Mouse (Mus musculus): ENCODE data around the gene Tmc4. TPM values are rescaled to one million over a fixed set of nuclear protein-coding genes. Genes with fewer than 3 reads are reported as not detected.

Gene Tmc4
- total RNA-seq, 2 experiments from 2014 or later: 0.45 to 0.83 TPM

- intact Hi-C loops (cut with DNase I): loop anchor here (1.0 to 5.0 kb wide), 2 partner anchors 18 to 46 kb away; partner anchors contain the start of genes Mboat7 and Tsen34
- no peak for DNase-seq (ENCODE audit: low spot score)
Observed at GRCm38 (mm10) chr7:3646641-3647040, 30.7 kb downstream of the Tmc4 start.

GRCm38 (mm10) chr7:3646188-3646587 lies 31.2 kb downstream of the Tmc4 start:
- intact Hi-C loops (cut with DNase I): loop anchor here (1.0 to 5.0 kb wide), 2 partner anchors 18 to 46 kb away; partner anchors contain the start of genes Mboat7 and Tsen34
- no peak for DNase-seq (ENCODE audit: low spot score)

- no peak for DNase-seq (ENCODE audit: low spot score)
Observed at GRCm38 (mm10) chr7:3645488-3646025, 31.8 kb downstream of the Tmc4 start.

GRCm38 (mm10) chr7:3644672-3645487 lies 32.5 kb downstream of the Tmc4 start, which contains the start of gene Cnot3:
Gene Cnot3, plus strand, starts transcription at chr7:3645268.
- DNase-seq (ENCODE audit: low spot score): peak; percentile 99
- intact Hi-C loops (cut with DNase I): loop anchor here (5.0 kb wide), 1 partner anchor 47 kb away; the partner anchor contains the start of genes Mboat7 and Tsen34

More at GRCm38 (mm10) chr7:3645488-3646025, 31.8 kb downstream of the Tmc4 start:
- intact Hi-C loops (cut with DNase I): loop anchor here (1.0 to 5.0 kb wide), 2 partner anchors 19 to 47 kb away; partner anchors contain the start of genes Mboat7 and Tsen34

GRCm38 (mm10) chr7:3644348-3644671 lies 33.0 kb downstream of the Tmc4 start:
- no peak for DNase-seq (ENCODE audit: low spot score)
- intact Hi-C loops (cut with DNase I): no loop called here

GRCm38 (mm10) chr7:3643843-3644242 lies 33.5 kb downstream of the Tmc4 start:
- intact Hi-C loops (cut with DNase I): no loop called here
- no peak for DNase-seq (ENCODE audit: low spot score)

- no peak for DNase-seq (ENCODE audit: low spot score)
- intact Hi-C loops (cut with DNase I): no loop called here
Observed at GRCm38 (mm10) chr7:3643412-3643811, 33.9 kb downstream of the Tmc4 start.

- DNase-seq (ENCODE audit: low spot score): no peak
- intact Hi-C loops (cut with DNase I): no loop called here
Observed at GRCm38 (mm10) chr7:3630478-3630815, 46.9 kb downstream of the Tmc4 start.

- DNase-seq (ENCODE audit: low spot score): peak; percentile 85
- intact Hi-C loops (cut with DNase I): no loop called here
Observed at GRCm38 (mm10) chr7:3629543-3630477, 47.5 kb downstream of the Tmc4 start, which contains the start of the genes Tfpt and Prpf31. Gene Tfpt, minus strand, starts transcription at chr7:3629929. Gene Prpf31, plus strand, starts transcription at chr7:3629985.

- intact Hi-C loops (cut with DNase I): no loop called here
- no peak for DNase-seq (ENCODE audit: low spot score)
Observed at GRCm38 (mm10) chr7:3629030-3629429, 48.3 kb downstream of the Tmc4 start.

GRCm38 (mm10) chr7:3617242-3617995 lies 59.9 kb downstream of the Tmc4 start, which contains the start of gene Ndufa3:
Gene Ndufa3, plus strand, starts transcription at chr7:3617373.
- DNase-seq (ENCODE audit: low spot score): peak; percentile 72
- intact Hi-C loops (cut with DNase I): no loop called here

- DNase-seq (ENCODE audit: low spot score): no peak
- intact Hi-C loops (cut with DNase I): no loop called here
Observed at GRCm38 (mm10) chr7:3616389-3617241, 60.7 kb downstream of the Tmc4 start.

- DNase-seq (ENCODE audit: low spot score): no peak
- intact Hi-C loops (cut with DNase I): no loop called here
Observed at GRCm38 (mm10) chr7:3616057-3616388, 61.3 kb downstream of the Tmc4 start, which contains the start of gene Oscar. Gene Oscar, minus strand, starts transcription at chr7:3616157.

Small RNA genes lying within 50 kb of the gene (microRNA-seq; reads per million reads assigned to microRNA genes)
- 0.83 reads per million for gene Mir3572

Other genes starting within 250 kb of the Tmc4 start
- gene Tarm1, start 174.9 kb downstream of the Tmc4 start, total RNA-seq (2021): not detected
- gene Oscar, start 61.4 kb downstream of the Tmc4 start, total RNA-seq (2021): under 1 TPM; 0.13 to 0.20 TPM
- gene Ndufa3, start 60.2 kb downstream of the Tmc4 start, total RNA-seq (2021): 1,000 to 10,000 TPM; 1,735 to 1,752 TPM
- gene Tfpt, start 47.6 kb downstream of the Tmc4 start, total RNA-seq (2021): 10 to 100 TPM; 16.9 to 20.0 TPM
- 10 to 100 TPM; 22.2 to 25.1 TPM for gene Prpf31, start 47.6 kb downstream of the Tmc4 start, total RNA-seq (2021)
- gene Cnot3, start 32.3 kb downstream of the Tmc4 start, total RNA-seq (2021): 10 to 100 TPM; 24.7 to 30.6 TPM
- gene Leng1, start 11.7 kb downstream of the Tmc4 start, total RNA-seq (2021): 10 to 100 TPM; 10.0 to 11.4 TPM
- gene Tsen34, start 15.3 kb upstream of the Tmc4 start, total RNA-seq (2021): 10 to 100 TPM; 68.3 to 73.4 TPM
- gene Mboat7, start 16.0 kb upstream of the Tmc4 start, total RNA-seq (2021): 10 to 100 TPM; 17.1 to 17.9 TPM
- gene Rps9, start 26.4 kb upstream of the Tmc4 start, total RNA-seq (2021): 100 to 1,000 TPM; 589 to 617 TPM
- 1 to 10 TPM; 1.3 to 2.1 TPM for gene Pirb, start 42.8 kb upstream of the Tmc4 start, total RNA-seq (2021)
- gene Gm15448, start 148.1 kb upstream of the Tmc4 start, total RNA-seq (2021): under 1 TPM; 0.20 to 0.39 TPM
- gene Pira2, start 167.5 kb upstream of the Tmc4 start, total RNA-seq (2021): under 1 TPM; 0.23 to 0.56 TPM
- gene Gm14548, start 220.6 kb upstream of the Tmc4 start, total RNA-seq (2021): under 1 TPM; 0.17 to 0.18 TPM
- gene Lilra6, start 237.9 kb upstream of the Tmc4 start, total RNA-seq (2021): under 1 TPM; 0.34 to 0.36 TPM

Measured in heart, postnatal 25 days (tissue).